28 mouse cellular contexts compared by ENCODE assay signal in genomic region chr15:67226900-67227299, GRCm38 (mm10).
DNase-seq lines count a peak whose midpoint lies in the region; ATAC-seq lines count a peak whose summit lies in the region.
"Had no signal": no experiment of that assay in that cellular context is flagged by ENCODE, and none has a peak within 500 bp of the region (broad histone marks: within the 10 kb centered on the region; RNA-seq: fewer than 3 reads in every experiment).

No protein-coding gene starts in this region.

- H3K4me2 ChIP-seq in forebrain, embryonic 14.5 days (ENCODE audit: low read length) = no peak overlapping the region
- H3K4me2 ChIP-seq: embryonic facial prominence, embryonic 13.5 days; heart, embryonic 12.5 days; limb, embryonic 12.5 days; liver, embryonic 11.5 days; midbrain, embryonic 15.5 days; neural tube, embryonic 13.5 days had no signal

- no peaks in the 10 kb centered on the region for H3K9me3 ChIP-seq in forebrain, embryonic 14.5 days (replicated peaks; ENCODE audit: control insufficient read depth, low read length)
- H3K9me3 ChIP-seq in forebrain, embryonic 10.5 days = no peaks in the 10 kb centered on the region
- H3K9me3 ChIP-seq: embryonic facial prominence, embryonic 13.5 days; G1E; heart, embryonic 12.5 days; hindbrain, embryonic 10.5 days; limb, embryonic 12.5 days; megakaryocyte, embryonic 14.5 days; midbrain, embryonic 15.5 days; neural tube, embryonic 13.5 days had no signal

- H3K27me3 ChIP-seq in forebrain, embryonic 14.5 days (replicated peaks; ENCODE audit: control insufficient read depth, insufficient read depth, low read length) = no peaks in the 10 kb centered on the region
- H3K27me3 ChIP-seq in forebrain, embryonic 10.5 days (ENCODE audit: poor library complexity, severe bottlenecking) = no peaks in the 10 kb centered on the region
- H3K27me3 ChIP-seq: embryonic facial prominence, embryonic 13.5 days; heart, embryonic 12.5 days; limb, embryonic 12.5 days; midbrain, embryonic 15.5 days; neural tube, embryonic 13.5 days had no signal

- no peak overlapping the region for H3K4me3 ChIP-seq in forebrain, embryonic 14.5 days (ENCODE audit: low read depth, low read length)
- H3K4me3 ChIP-seq in forebrain, embryonic 10.5 days = no peak overlapping the region
- H3K4me3 ChIP-seq: embryonic facial prominence, embryonic 13.5 days; heart, embryonic 12.5 days; hindbrain, embryonic 10.5 days; layer of hippocampus, adult 2 months; limb, embryonic 12.5 days; megakaryocyte, embryonic 14.5 days; midbrain, embryonic 15.5 days; neural tube, embryonic 13.5 days had no signal

- DNase-seq in forebrain, embryonic 14.5 days (ENCODE audit: low spot score) = peak; percentile 63
- DNase-seq in forebrain, embryonic 10.5 days (ENCODE audit: extremely low spot score, low spot score) = no peak
- peak; percentile 10 for DNase-seq in kidney, postnatal 10 days
- DNase-seq in kidney, postnatal 4 days = no peak
- DNase-seq in right cerebral cortex, postnatal 4 days = peak; percentile 8
- DNase-seq in right cerebral cortex, postnatal 14 days = no peak
- no peak for DNase-seq in spleen, postnatal 4 days (ENCODE audit: low spot score in 2 of 2)
- DNase-seq: adrenal gland, adult 8-10 months; B cell, adult 2 months; cerebellum, adult 9-10 months; gastrocnemius, postnatal 14 days; heart, adult 18-20 months; heart, postnatal 10 days; kidney, postnatal 14 days; liver, postnatal 0 days; right cerebral cortex, adult 18-20 months had no signal

- H3K4me1 ChIP-seq in forebrain, embryonic 14.5 days (ENCODE audit: control insufficient read depth, insufficient read depth, low read length) = no peaks in the 10 kb centered on the region
- peaks cover 12% of the 10 kb centered on the region for H3K4me1 ChIP-seq in forebrain, embryonic 10.5 days
- H3K4me1 ChIP-seq: hindbrain, embryonic 10.5 days; midbrain, embryonic 15.5 days had no signal

- H3K9ac ChIP-seq in forebrain, embryonic 14.5 days (ENCODE audit: low read length) = no peak overlapping the region
- H3K9ac ChIP-seq: embryonic facial prominence, embryonic 13.5 days; heart, embryonic 12.5 days; limb, embryonic 12.5 days; liver, postnatal 0 days; midbrain, embryonic 15.5 days; neural tube, embryonic 13.5 days had no signal

- no peak overlapping the region; the same call in 1 of the 2 replicates for H3K27ac ChIP-seq in forebrain, embryonic 14.5 days (ENCODE audit: low read depth, low read length)
- H3K27ac ChIP-seq in forebrain, embryonic 10.5 days = no peak overlapping the region
- H3K27ac ChIP-seq: embryonic facial prominence, embryonic 13.5 days; hindbrain, embryonic 10.5 days; limb, embryonic 12.5 days; midbrain, embryonic 15.5 days; neural tube, embryonic 13.5 days; stomach, postnatal 0 days had no signal

- peak; percentile 59; the same call in 1 of the 2 replicates for ATAC-seq in forebrain, embryonic 14.5 days
- ATAC-seq: intestine, postnatal 0 days; liver, postnatal 0 days; midbrain, embryonic 15.5 days had no signal

- WGBS in forebrain, embryonic 14.5 days = 52% methylated on average over 9 of the region's 9 CpGs
- 86% methylated on average over 9 of the region's 9 CpGs for WGBS in forebrain, embryonic 10.5 days

- no peaks in the 10 kb centered on the region for H3K36me3 ChIP-seq in forebrain, embryonic 14.5 days (ENCODE audit: control insufficient read depth, insufficient read depth, low read length)
- no peaks in the 10 kb centered on the region for H3K36me3 ChIP-seq in forebrain, embryonic 10.5 days (replicated peaks)
- H3K36me3 ChIP-seq: embryonic facial prominence, embryonic 13.5 days; G1E; heart, embryonic 12.5 days; hindbrain, embryonic 10.5 days; limb, embryonic 12.5 days; midbrain, embryonic 15.5 days; neural tube, embryonic 13.5 days had no signal

Comparison
In these comparisons a context has a peak if more than half of its experiments do, and no peak if none do; other contexts are left out.
1. DNase-seq: peak in forebrain, embryonic 14.5 days (single experiment), kidney, postnatal 10 days (single experiment) and right cerebral cortex, postnatal 4 days (single experiment); none in forebrain, embryonic 10.5 days (single experiment), kidney, postnatal 4 days (0 of 2), right cerebral cortex, postnatal 14 days (single experiment) and spleen, postnatal 4 days (0 of 2).